ENCODE assay signal across 15 mouse cellular contexts in the genomic region with DNA sequence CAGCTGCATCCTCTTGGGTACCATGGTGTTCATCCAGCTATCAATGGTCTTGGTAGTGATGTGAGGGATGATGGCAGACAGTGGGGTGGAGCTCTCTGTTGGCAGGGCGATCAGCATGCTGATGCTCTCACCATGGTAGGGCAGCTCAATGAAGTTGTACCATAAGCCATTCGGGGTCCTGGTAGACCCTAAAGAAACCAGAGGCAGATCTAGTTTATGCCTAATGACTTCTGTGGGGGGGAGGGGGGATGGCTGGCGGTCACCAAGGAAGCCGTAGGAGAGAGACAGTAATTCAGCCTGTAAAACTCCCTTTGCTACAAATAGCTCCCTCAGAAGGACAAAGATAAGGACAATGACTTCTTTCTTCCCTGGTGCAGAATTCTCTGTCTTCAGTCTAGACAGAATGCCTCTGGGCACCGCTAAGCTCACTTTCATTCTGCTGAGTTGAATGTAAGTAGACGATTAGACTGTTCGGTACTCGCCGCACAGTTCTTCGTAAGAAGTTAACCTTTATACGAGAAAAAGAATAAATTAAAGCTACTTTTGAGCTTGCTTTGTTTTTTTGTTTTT. TPM values are rescaled to one million over a fixed set of nuclear protein-coding genes. Genes with fewer than 3 reads are reported as not detected.
DNase-seq lines count a peak whose midpoint lies in the region; ATAC-seq lines count a peak whose summit lies in the region.
"Had no signal": no experiment of that assay in that cellular context is flagged by ENCODE, and none has a peak within 500 bp of the region (broad histone marks: within the 10 kb centered on the region; RNA-seq: fewer than 3 reads in every experiment).

No protein-coding gene starts in this region.

- no peak overlapping the region for H3K4me3 ChIP-seq in midbrain, embryonic 11.5 days (ENCODE audit: low read depth, low read length)
- no peak overlapping the region for H3K4me3 ChIP-seq in midbrain, embryonic 15.5 days
- no peak overlapping the region for H3K4me3 ChIP-seq in embryonic facial prominence, embryonic 14.5 days (ENCODE audit: low read depth, low read length)
- no peak overlapping the region for H3K4me3 ChIP-seq in hindbrain, embryonic 15.5 days
- no peak overlapping the region for H3K4me3 ChIP-seq in neural tube, embryonic 14.5 days (ENCODE audit: low read depth, low read length)
- no peak overlapping the region for H3K4me3 ChIP-seq in forebrain, embryonic 14.5 days (ENCODE audit: low read depth, low read length)
- H3K4me3 ChIP-seq: embryonic facial prominence, embryonic 12.5 days; limb, embryonic 15.5 days had no signal

- no peaks in the 10 kb centered on the region for H3K27me3 ChIP-seq in midbrain, embryonic 11.5 days (ENCODE audit: control insufficient read depth, insufficient read depth, low read length)
- H3K27me3 ChIP-seq in midbrain, embryonic 15.5 days (replicated peaks), result no peaks in the 10 kb centered on the region
- no peaks in the 10 kb centered on the region for H3K27me3 ChIP-seq in embryonic facial prominence, embryonic 14.5 days (replicated peaks; ENCODE audit: control insufficient read depth, insufficient read depth, low read length)
- no peaks in the 10 kb centered on the region for H3K27me3 ChIP-seq in hindbrain, embryonic 15.5 days
- H3K27me3 ChIP-seq in neural tube, embryonic 14.5 days (ENCODE audit: control insufficient read depth, insufficient read depth, low read length), result no peaks in the 10 kb centered on the region
- H3K27me3 ChIP-seq in forebrain, embryonic 14.5 days (replicated peaks; ENCODE audit: control insufficient read depth, insufficient read depth, low read length), result no peaks in the 10 kb centered on the region
- H3K27me3 ChIP-seq: embryonic facial prominence, embryonic 12.5 days; limb, embryonic 15.5 days had no signal

- no peak for DNase-seq in midbrain, embryonic 11.5 days (ENCODE audit: low spot score, missing footprints)
- peak; percentile 32 for DNase-seq in embryonic facial prominence, embryonic 14.5 days (ENCODE audit: low spot score)
- DNase-seq in forebrain, embryonic 14.5 days (ENCODE audit: low spot score), result no peak
- no peak for DNase-seq in urinary bladder, postnatal 14 days (ENCODE audit: low spot score)
- DNase-seq: cerebellum, postnatal 10 days; kidney, adult 8-10 months; kidney, postnatal 4 days; lung, postnatal 14 days; thymus, postnatal 4 days had no signal

- H3K4me2 ChIP-seq in midbrain, embryonic 11.5 days, result no peak overlapping the region
- no peak overlapping the region for H3K4me2 ChIP-seq in midbrain, embryonic 15.5 days
- no peak overlapping the region for H3K4me2 ChIP-seq in embryonic facial prominence, embryonic 14.5 days (ENCODE audit: low read depth, low read length)
- no peak overlapping the region for H3K4me2 ChIP-seq in hindbrain, embryonic 15.5 days
- no peak overlapping the region; the same call in 1 of the 2 replicates for H3K4me2 ChIP-seq in neural tube, embryonic 14.5 days (ENCODE audit: low read depth, low read length)
- no peak overlapping the region for H3K4me2 ChIP-seq in forebrain, embryonic 14.5 days (ENCODE audit: low read length)
- H3K4me2 ChIP-seq: embryonic facial prominence, embryonic 12.5 days; limb, embryonic 15.5 days had no signal

- 79% methylated on average over 11 of the region's 11 CpGs for WGBS in midbrain, embryonic 11.5 days
- 70% methylated on average over 11 of the region's 11 CpGs for WGBS in midbrain, embryonic 15.5 days
- WGBS in embryonic facial prominence, embryonic 14.5 days, result 63% methylated on average over 11 of the region's 11 CpGs
- WGBS in hindbrain, embryonic 15.5 days, result 53% methylated on average over 11 of the region's 11 CpGs
- WGBS in neural tube, embryonic 14.5 days, result 19% methylated on average over 11 of the region's 11 CpGs
- 68% methylated on average over 11 of the region's 11 CpGs for WGBS in forebrain, embryonic 14.5 days

- no peak overlapping the region for H3K9ac ChIP-seq in midbrain, embryonic 11.5 days (ENCODE audit: low read length)
- no peak overlapping the region for H3K9ac ChIP-seq in midbrain, embryonic 15.5 days
- no peak overlapping the region for H3K9ac ChIP-seq in embryonic facial prominence, embryonic 14.5 days (ENCODE audit: low read depth, low read length)
- H3K9ac ChIP-seq in hindbrain, embryonic 15.5 days, result no peak overlapping the region
- H3K9ac ChIP-seq in neural tube, embryonic 14.5 days (replicated peaks; ENCODE audit: low read depth, low read length), result no peak overlapping the region
- no peak overlapping the region for H3K9ac ChIP-seq in forebrain, embryonic 14.5 days (ENCODE audit: low read length)
- H3K9ac ChIP-seq: embryonic facial prominence, embryonic 12.5 days; limb, embryonic 15.5 days had no signal

- no peaks in the 10 kb centered on the region for H3K9me3 ChIP-seq in midbrain, embryonic 11.5 days (ENCODE audit: control insufficient read depth, low read length)
- H3K9me3 ChIP-seq in midbrain, embryonic 15.5 days, result no peaks in the 10 kb centered on the region
- no peaks in the 10 kb centered on the region for H3K9me3 ChIP-seq in embryonic facial prominence, embryonic 14.5 days (ENCODE audit: control insufficient read depth, low read length)
- no peaks in the 10 kb centered on the region for H3K9me3 ChIP-seq in hindbrain, embryonic 15.5 days
- H3K9me3 ChIP-seq in neural tube, embryonic 14.5 days (ENCODE audit: control insufficient read depth, low read length), result no peaks in the 10 kb centered on the region
- H3K9me3 ChIP-seq in forebrain, embryonic 14.5 days (replicated peaks; ENCODE audit: control insufficient read depth, low read length), result no peaks in the 10 kb centered on the region
- H3K9me3 ChIP-seq: embryonic facial prominence, embryonic 12.5 days; limb, embryonic 15.5 days had no signal

- ATAC-seq in midbrain, embryonic 11.5 days (ENCODE audit: low FRiP score), result peak; percentile 42; the same call in 1 of the 2 replicates
- ATAC-seq in midbrain, embryonic 15.5 days (replicated peaks), result no peak
- ATAC-seq in embryonic facial prominence, embryonic 14.5 days (ENCODE audit: low read depth), result no peak
- peak; percentile 83 for ATAC-seq in hindbrain, embryonic 15.5 days (ENCODE audit: low FRiP score, low read depth)
- peak; percentile 85; the same call in 1 of the 2 replicates for ATAC-seq in neural tube, embryonic 14.5 days (ENCODE audit: low read depth)
- no peak for ATAC-seq in forebrain, embryonic 14.5 days
- ATAC-seq: inflammation-experienced regulatory T-cells, adult 6 months had no signal

- no peaks in the 10 kb centered on the region for H3K36me3 ChIP-seq in midbrain, embryonic 11.5 days (ENCODE audit: control insufficient read depth, insufficient read depth, low read length)
- H3K36me3 ChIP-seq in midbrain, embryonic 15.5 days (replicated peaks), result no peaks in the 10 kb centered on the region
- H3K36me3 ChIP-seq in embryonic facial prominence, embryonic 14.5 days (ENCODE audit: control insufficient read depth, insufficient read depth, low read length), result peaks cover 36% of the 10 kb centered on the region
- peaks cover 10% of the 10 kb centered on the region; the same call in 1 of the 2 replicates for H3K36me3 ChIP-seq in hindbrain, embryonic 15.5 days
- no peaks in the 10 kb centered on the region for H3K36me3 ChIP-seq in neural tube, embryonic 14.5 days (ENCODE audit: control insufficient read depth, insufficient read depth, low read length)
- no peaks in the 10 kb centered on the region for H3K36me3 ChIP-seq in forebrain, embryonic 14.5 days (ENCODE audit: control insufficient read depth, insufficient read depth, low read length)

- H3K27ac ChIP-seq in midbrain, embryonic 11.5 days (ENCODE audit: low read depth, low read length), result no peak overlapping the region
- H3K27ac ChIP-seq in midbrain, embryonic 15.5 days, result no peak overlapping the region
- H3K27ac ChIP-seq in embryonic facial prominence, embryonic 14.5 days (replicated peaks; ENCODE audit: low read depth, low read length), result no peak overlapping the region
- no peak overlapping the region for H3K27ac ChIP-seq in hindbrain, embryonic 15.5 days (replicated peaks)
- H3K27ac ChIP-seq in neural tube, embryonic 14.5 days (ENCODE audit: low read depth, low read length), result no peak overlapping the region
- no peak overlapping the region for H3K27ac ChIP-seq in forebrain, embryonic 14.5 days (ENCODE audit: low read depth, low read length)
- H3K27ac ChIP-seq: limb, embryonic 15.5 days had no signal

- H3K4me1 ChIP-seq in midbrain, embryonic 11.5 days (ENCODE audit: control insufficient read depth, insufficient read depth, low read length), result no peaks in the 10 kb centered on the region
- H3K4me1 ChIP-seq in midbrain, embryonic 15.5 days, result no peaks in the 10 kb centered on the region
- H3K4me1 ChIP-seq in embryonic facial prominence, embryonic 14.5 days (ENCODE audit: control insufficient read depth, insufficient read depth, low read length), result no peaks in the 10 kb centered on the region
- H3K4me1 ChIP-seq in hindbrain, embryonic 15.5 days (replicated peaks), result peaks cover 5% of the 10 kb centered on the region; the same call in 1 of the 2 replicates
- H3K4me1 ChIP-seq in neural tube, embryonic 14.5 days (ENCODE audit: control insufficient read depth, insufficient read depth, low read length), result no peaks in the 10 kb centered on the region
- no peaks in the 10 kb centered on the region for H3K4me1 ChIP-seq in forebrain, embryonic 14.5 days (ENCODE audit: control insufficient read depth, insufficient read depth, low read length)
- H3K4me1 ChIP-seq: embryonic facial prominence, embryonic 12.5 days; limb, embryonic 15.5 days had no signal

RNA-seq across cellular contexts. Expression of a gene that starts 27.0 kb away (rescaled TPM):
- 47.1 and 49.1 TPM in 2 replicates for polyA plus RNA-seq in midbrain, embryonic 11.5 days (2014; fragmentation: Nextera tagmentation; extraction: Ambion mirVana)
- 153 TPM in 2 replicates for polyA plus RNA-seq in midbrain, embryonic 15.5 days (2015; fragmentation: Nextera tagmentation; extraction: Ambion mirVana)
- 42.6 and 45.4 TPM in 2 replicates for polyA plus RNA-seq in embryonic facial prominence, embryonic 14.5 days (2014; fragmentation: Nextera tagmentation; extraction: Ambion mirVana)
- 110 and 115 TPM in 2 replicates for polyA plus RNA-seq in hindbrain, embryonic 15.5 days (2015; fragmentation: Nextera tagmentation; extraction: Ambion mirVana)
- polyA plus RNA-seq in neural tube, embryonic 14.5 days (2014; fragmentation: Nextera tagmentation; extraction: Ambion mirVana), result 109 and 112 TPM in 2 replicates
- polyA plus RNA-seq in forebrain, embryonic 14.5 days (2014; fragmentation: Nextera tagmentation; extraction: Ambion mirVana), result 69.8 and 75.5 TPM in 2 replicates

RNA-seq across cellular contexts. Expression of a gene that starts 27.1 kb away (rescaled TPM):
- 57.7 and 60.8 TPM in 2 replicates for polyA plus RNA-seq in midbrain, embryonic 11.5 days (2014; fragmentation: Nextera tagmentation; extraction: Ambion mirVana)
- polyA plus RNA-seq in midbrain, embryonic 15.5 days (2015; fragmentation: Nextera tagmentation; extraction: Ambion mirVana), result 41.2 and 41.3 TPM in 2 replicates
- 37.4 and 43.4 TPM in 2 replicates for polyA plus RNA-seq in embryonic facial prominence, embryonic 14.5 days (2014; fragmentation: Nextera tagmentation; extraction: Ambion mirVana)
- 36.3 and 40.9 TPM in 2 replicates for polyA plus RNA-seq in hindbrain, embryonic 15.5 days (2015; fragmentation: Nextera tagmentation; extraction: Ambion mirVana)
- polyA plus RNA-seq in neural tube, embryonic 14.5 days (2014; fragmentation: Nextera tagmentation; extraction: Ambion mirVana), result 36.5 and 42.1 TPM in 2 replicates
- 42.7 and 46.6 TPM in 2 replicates for polyA plus RNA-seq in forebrain, embryonic 14.5 days (2014; fragmentation: Nextera tagmentation; extraction: Ambion mirVana)

RNA-seq across cellular contexts. Expression of a gene that starts 58.0 kb away (rescaled TPM):
- 63.8 and 70.3 TPM in 2 replicates for polyA plus RNA-seq in midbrain, embryonic 11.5 days (2014; fragmentation: Nextera tagmentation; extraction: Ambion mirVana)
- polyA plus RNA-seq in midbrain, embryonic 15.5 days (2015; fragmentation: Nextera tagmentation; extraction: Ambion mirVana), result 194 and 201 TPM in 2 replicates
- 287 and 300 TPM in 2 replicates for polyA plus RNA-seq in embryonic facial prominence, embryonic 14.5 days (2014; fragmentation: Nextera tagmentation; extraction: Ambion mirVana)
- 272 and 313 TPM in 2 replicates for polyA plus RNA-seq in hindbrain, embryonic 15.5 days (2015; fragmentation: Nextera tagmentation; extraction: Ambion mirVana)
- polyA plus RNA-seq in neural tube, embryonic 14.5 days (2014; fragmentation: Nextera tagmentation; extraction: Ambion mirVana), result 342 and 406 TPM in 2 replicates
- 61.2 and 80.9 TPM in 2 replicates for polyA plus RNA-seq in forebrain, embryonic 14.5 days (2014; fragmentation: Nextera tagmentation; extraction: Ambion mirVana)

Comparison
In these comparisons a context has a peak if more than half of its experiments do, and no peak if none do; other contexts are left out.
1. ATAC-seq: peak in midbrain, embryonic 11.5 days (single experiment), hindbrain, embryonic 15.5 days (single experiment) and neural tube, embryonic 14.5 days (single experiment); none in midbrain, embryonic 15.5 days (single experiment), embryonic facial prominence, embryonic 14.5 days (single experiment) and forebrain, embryonic 14.5 days (single experiment).